Mouse (Mus musculus): ENCODE data around the gene Col5a1. TPM values are rescaled to one million over a fixed set of nuclear protein-coding genes. Genes with fewer than 3 reads are reported as not detected.

Col5a1 gene
- polyA plus RNA-seq, 1 experiment: not detected

- H3K27ac ChIP-seq (ENCODE audit: insufficient read depth, low read depth, low read length): no peak overlapping the region
- WGBS: 43% methylated on average over 9 of the region's 9 CpGs
- no peak for TF ChIP-seq CTCF (IDR thresholded peaks at IDR 0.05; ENCODE audit: insufficient read depth, low read depth, low read length)
- TF ChIP-seq POLR2A (IDR thresholded peaks at IDR 0.05; ENCODE audit: insufficient read depth, low read depth, low read length): no peak
- H3K4me1 ChIP-seq (ENCODE audit: control insufficient read depth, insufficient read depth, low read length): peaks cover 12% of the 10 kb centered on the region
- no peak overlapping the region for H3K4me3 ChIP-seq (ENCODE audit: insufficient read depth, low read depth, low read length)
Measured at GRCm38 (mm10) chr2:27936607-27937191, 50.5 kb downstream of the Col5a1 start.

GRCm38 (mm10) chr2:27939433-27939832 is 53.2 kb downstream of the Col5a1 start:
- H3K4me3 ChIP-seq (ENCODE audit: insufficient read depth, low read depth, low read length): no peak overlapping the region
- 91% methylated on average over 4 of the region's 4 CpGs for WGBS
- H3K27ac ChIP-seq (ENCODE audit: insufficient read depth, low read depth, low read length): no peak overlapping the region
- TF ChIP-seq CTCF (IDR thresholded peaks at IDR 0.05; ENCODE audit: insufficient read depth, low read depth, low read length) (no peak), POLR2A (IDR thresholded peaks at IDR 0.05; ENCODE audit: insufficient read depth, low read depth, low read length) (no peak)
- H3K4me1 ChIP-seq (ENCODE audit: control insufficient read depth, insufficient read depth, low read length): peaks cover 7% of the 10 kb centered on the region

- Histone ChIP-seq H3K4me3 (ENCODE audit: insufficient read depth, low read depth, low read length) (no peak overlapping the region), H3K27ac (ENCODE audit: insufficient read depth, low read depth, low read length) (no peak overlapping the region), H3K4me1 (ENCODE audit: control insufficient read depth, insufficient read depth, low read length) (peaks cover 6% of the 10 kb centered on the region)
- 88% methylated on average over 12 of the region's 12 CpGs for WGBS
- TF ChIP-seq CTCF (IDR thresholded peaks at IDR 0.05; ENCODE audit: insufficient read depth, low read depth, low read length): no peak
- TF ChIP-seq POLR2A (IDR thresholded peaks at IDR 0.05; ENCODE audit: insufficient read depth, low read depth, low read length): no peak
Measured at GRCm38 (mm10) chr2:27940144-27940543, 53.9 kb downstream of the Col5a1 start.

GRCm38 (mm10) chr2:27947252-27947651 is 61.0 kb downstream of the Col5a1 start:
- Histone ChIP-seq H3K4me3 (ENCODE audit: insufficient read depth, low read depth, low read length) (no peak overlapping the region), H3K4me1 (ENCODE audit: control insufficient read depth, insufficient read depth, low read length) (no peaks in the 10 kb centered on the region), H3K27ac (ENCODE audit: insufficient read depth, low read depth, low read length) (no peak overlapping the region)
- TF ChIP-seq POLR2A (IDR thresholded peaks at IDR 0.05; ENCODE audit: insufficient read depth, low read depth, low read length) (no peak), CTCF (IDR thresholded peaks at IDR 0.05; ENCODE audit: insufficient read depth, low read depth, low read length) (no peak)
- WGBS: 82% methylated on average over 4 of the region's 4 CpGs

GRCm38 (mm10) chr2:27947917-27948316 is 61.7 kb downstream of the Col5a1 start:
- H3K27ac ChIP-seq (ENCODE audit: insufficient read depth, low read depth, low read length): no peak overlapping the region
- H3K4me1 ChIP-seq (ENCODE audit: control insufficient read depth, insufficient read depth, low read length): no peaks in the 10 kb centered on the region
- TF ChIP-seq CTCF (IDR thresholded peaks at IDR 0.05; ENCODE audit: insufficient read depth, low read depth, low read length) (no peak), POLR2A (IDR thresholded peaks at IDR 0.05; ENCODE audit: insufficient read depth, low read depth, low read length) (no peak)
- 90% methylated on average over 5 of the region's 5 CpGs for WGBS
- H3K4me3 ChIP-seq (ENCODE audit: insufficient read depth, low read depth, low read length): no peak overlapping the region

- TF ChIP-seq CTCF (IDR thresholded peaks at IDR 0.05; ENCODE audit: insufficient read depth, low read depth, low read length): no peak
- TF ChIP-seq POLR2A (IDR thresholded peaks at IDR 0.05; ENCODE audit: insufficient read depth, low read depth, low read length): no peak
- no peak overlapping the region for H3K27ac ChIP-seq (ENCODE audit: insufficient read depth, low read depth, low read length)
- 62% methylated on average over 3 of the region's 3 CpGs for WGBS
- H3K4me1 ChIP-seq (ENCODE audit: control insufficient read depth, insufficient read depth, low read length): no peaks in the 10 kb centered on the region
- no peak overlapping the region for H3K4me3 ChIP-seq (ENCODE audit: insufficient read depth, low read depth, low read length)
Measured at GRCm38 (mm10) chr2:27953866-27954265, 67.6 kb downstream of the Col5a1 start.

- Histone ChIP-seq H3K27ac (ENCODE audit: insufficient read depth, low read depth, low read length) (no peak overlapping the region), H3K4me3 (ENCODE audit: insufficient read depth, low read depth, low read length) (no peak overlapping the region), H3K4me1 (ENCODE audit: control insufficient read depth, insufficient read depth, low read length) (no peaks in the 10 kb centered on the region)
- no peak for TF ChIP-seq CTCF (IDR thresholded peaks at IDR 0.05; ENCODE audit: insufficient read depth, low read depth, low read length)
- TF ChIP-seq POLR2A (IDR thresholded peaks at IDR 0.05; ENCODE audit: insufficient read depth, low read depth, low read length): no peak
- WGBS: 89% methylated on average over 3 of the region's 3 CpGs
Measured at GRCm38 (mm10) chr2:27954924-27955323, 68.7 kb downstream of the Col5a1 start.

- TF ChIP-seq POLR2A (IDR thresholded peaks at IDR 0.05; ENCODE audit: insufficient read depth, low read depth, low read length) (no peak), CTCF (IDR thresholded peaks at IDR 0.05; ENCODE audit: insufficient read depth, low read depth, low read length) (no peak)
- WGBS: 86% methylated on average over 7 of the region's 7 CpGs
- Histone ChIP-seq H3K4me3 (ENCODE audit: insufficient read depth, low read depth, low read length) (no peak overlapping the region), H3K27ac (ENCODE audit: insufficient read depth, low read depth, low read length) (no peak overlapping the region), H3K4me1 (ENCODE audit: control insufficient read depth, insufficient read depth, low read length) (no peaks in the 10 kb centered on the region)
Measured at GRCm38 (mm10) chr2:27956751-27957150, 70.5 kb downstream of the Col5a1 start.

GRCm38 (mm10) chr2:27957184-27957583 is 71.0 kb downstream of the Col5a1 start:
- Histone ChIP-seq H3K27ac (ENCODE audit: insufficient read depth, low read depth, low read length) (no peak overlapping the region), H3K4me1 (ENCODE audit: control insufficient read depth, insufficient read depth, low read length) (no peaks in the 10 kb centered on the region), H3K4me3 (ENCODE audit: insufficient read depth, low read depth, low read length) (no peak overlapping the region)
- TF ChIP-seq CTCF (IDR thresholded peaks at IDR 0.05; ENCODE audit: insufficient read depth, low read depth, low read length) (no peak), POLR2A (IDR thresholded peaks at IDR 0.05; ENCODE audit: insufficient read depth, low read depth, low read length) (no peak)
- 58% methylated on average over 5 of the region's 5 CpGs for WGBS

GRCm38 (mm10) chr2:27959275-27959674 is 73.0 kb downstream of the Col5a1 start:
- WGBS: 88% methylated on average over 6 of the region's 6 CpGs
- Histone ChIP-seq H3K27ac (ENCODE audit: insufficient read depth, low read depth, low read length) (no peak overlapping the region), H3K4me3 (ENCODE audit: insufficient read depth, low read depth, low read length) (no peak overlapping the region), H3K4me1 (ENCODE audit: control insufficient read depth, insufficient read depth, low read length) (no peaks in the 10 kb centered on the region)
- TF ChIP-seq CTCF (IDR thresholded peaks at IDR 0.05; ENCODE audit: insufficient read depth, low read depth, low read length): no peak
- no peak for TF ChIP-seq POLR2A (IDR thresholded peaks at IDR 0.05; ENCODE audit: insufficient read depth, low read depth, low read length)

Data from olfactory bulb, adult 2 months (tissue).